Mouse (Mus musculus) liver, embryonic 13.5 days (tissue): ENCODE data around the gene Tgm7. TPM values are rescaled to one million over a fixed set of nuclear protein-coding genes. Genes with fewer than 3 reads are reported as not detected.
"Not testable (repeated sequence)": the region's sequence is repeated elsewhere in the genome, so short reads cannot be mapped to it uniquely, and the experiment has no call there.

Experiments used
- ATAC-seq: fragments of 200-750 bp; cut with Nextera tagmentation; 2 replicates; pipeline ENCODE4 v1.8.0; 2017; ENCODE audit warnings: low read depth, mild to moderate bottlenecking, moderate number of reproducible peaks, moderate library complexity
- DNase-seq: peaks from one replicate; pipeline ENCODE4 v3.0.0; 2022
- H3K27ac ChIP-seq: fragments of 300-500 bp; sonication (generic); 2 replicates; pipeline ENCODE4 v1.5.1; 2015; ENCODE audit warnings: moderate library complexity, mild to moderate bottlenecking, inconsistent platforms
- H3K27me3 ChIP-seq: fragments of 300-500 bp; sonication (generic); 2 replicates; pipeline ENCODE4 v1.6.1; 2015; ENCODE audit warnings: mild to moderate bottlenecking, inconsistent platforms
- H3K36me3 ChIP-seq: fragments of 300-500 bp; sonication (generic); 2 replicates; pipeline ENCODE4 v1.6.1; 2015; ENCODE audit warnings: mild to moderate bottlenecking, inconsistent platforms
- H3K4me1 ChIP-seq: fragments of 300-500 bp; sonication (generic); replicated peaks from 2 replicates; pipeline ENCODE4 v1.6.1; 2015; ENCODE audit warnings: inconsistent platforms
- H3K4me2 ChIP-seq: fragments of 300-500 bp; sonication (generic); 2 replicates; pipeline ENCODE4 v1.6.1; 2015; ENCODE audit warnings: inconsistent platforms, mild to moderate bottlenecking, moderate library complexity
- H3K4me3 ChIP-seq: fragments of 300-500 bp; sonication (generic); replicated peaks from 2 replicates; pipeline ENCODE4 v1.5.1; 2015; ENCODE audit warnings: mild to moderate bottlenecking, inconsistent platforms
- H3K9ac ChIP-seq: fragments of 300-500 bp; sonication (generic); 2 replicates; pipeline ENCODE4 v1.6.1; 2015; ENCODE audit warnings: mild to moderate bottlenecking, inconsistent platforms
- H3K9me3 ChIP-seq: fragments of 300-500 bp; sonication (generic); replicated peaks from 2 replicates; pipeline ENCODE4 v1.6.1; 2016; ENCODE audit warnings: inconsistent platforms
- WGBS: fragments of 180-500 bp; shearing (Covaris S2); methylation state at CpG from one replicate; pipeline ENCODE4 v1.1.7; 2015; ENCODE audit not compliant: insufficient replicate concordance; 5-methylcytosine and 5-hydroxymethylcytosine counted together
- polyA plus RNA-seq: library from polyadenylated mRNA; unstranded; fragments of >200 nt; fragmentation: Nextera tagmentation; extraction: Ambion mirVana; gene quantifications from 2 replicates; pipeline ENCODE4 v1.2.1, GENCODE M21; 2015

Gene Tgm7
- polyA plus RNA-seq, 1 experiment from 2014 or later = not detected

- WGBS = 54% methylated on average over 1 of the region's 1 CpGs
- H3K4me2 ChIP-seq = no peak overlapping the region
- no peak overlapping the region for H3K4me3 ChIP-seq
- H3K9ac ChIP-seq = no peak overlapping the region
- ATAC-seq (no peak), DNase-seq (no peak)
- no peaks in the 10 kb centered on the region for H3K9me3 ChIP-seq
- no peaks in the 10 kb centered on the region for H3K4me1 ChIP-seq
- no peaks in the 10 kb centered on the region for H3K27me3 ChIP-seq
- H3K27ac ChIP-seq = no peak overlapping the region
- no peaks in the 10 kb centered on the region for H3K36me3 ChIP-seq
Measured at GRCm38 (mm10) chr2:121127536-121127935, 17.9 kb upstream of the Tgm7 start.

- 82% methylated on average over 5 of the region's 5 CpGs for WGBS
- not testable (repeated sequence) for ATAC-seq
Measured at GRCm38 (mm10) chr2:121126302-121126701, 16.7 kb upstream of the Tgm7 start.

GRCm38 (mm10) chr2:121119260-121119659 lies 9.7 kb upstream of the Tgm7 start:
- DNase-seq = no peak
- no peak overlapping the region for H3K4me2 ChIP-seq
- no peaks in the 10 kb centered on the region for H3K9me3 ChIP-seq
- 0 out of 2 replicates have a peak, but pooled peaks cover 5% of the 10 kb centered on the region for H3K27me3 ChIP-seq
- no peak for ATAC-seq
- H3K9ac ChIP-seq = no peak overlapping the region
- H3K4me1 ChIP-seq = no peaks in the 10 kb centered on the region
- H3K27ac ChIP-seq = no peak overlapping the region
- H3K36me3 ChIP-seq = no peaks in the 10 kb centered on the region
- 70% methylated on average over 3 of the region's 3 CpGs for WGBS
- H3K4me3 ChIP-seq = no peak overlapping the region

More at GRCm38 (mm10) chr2:121126302-121126701, 16.7 kb upstream of the Tgm7 start:
- not testable (repeated sequence) for DNase-seq, H3K36me3 ChIP-seq, H3K9me3 ChIP-seq, H3K27me3 ChIP-seq, H3K9ac ChIP-seq, H3K4me3 ChIP-seq, H3K4me2 ChIP-seq, H3K27ac ChIP-seq, H3K4me1 ChIP-seq

- H3K9me3 ChIP-seq = no peaks in the 10 kb centered on the region
- H3K4me2 ChIP-seq = no peak overlapping the region
- no peaks in the 10 kb centered on the region for H3K36me3 ChIP-seq
- H3K4me3 ChIP-seq = no peak overlapping the region
- 78% methylated on average over 2 of the region's 2 CpGs for WGBS
- DNase-seq = no peak
- no peak for ATAC-seq
- no peak overlapping the region for H3K9ac ChIP-seq
- no peaks in the 10 kb centered on the region for H3K4me1 ChIP-seq
- H3K27ac ChIP-seq = no peak overlapping the region
- 0 out of 2 replicates have a peak, but pooled peaks cover 7% of the 10 kb centered on the region for H3K27me3 ChIP-seq
Measured at GRCm38 (mm10) chr2:121115418-121115817, 5.8 kb upstream of the Tgm7 start.

- H3K9ac ChIP-seq = no peak overlapping the region
- DNase-seq (no peak), ATAC-seq (peak; percentile 62; the same call in 1 of the 2 replicates)
Measured at GRCm38 (mm10) chr2:121105940-121106339, 3.7 kb downstream of the Tgm7 start.

DNA sequence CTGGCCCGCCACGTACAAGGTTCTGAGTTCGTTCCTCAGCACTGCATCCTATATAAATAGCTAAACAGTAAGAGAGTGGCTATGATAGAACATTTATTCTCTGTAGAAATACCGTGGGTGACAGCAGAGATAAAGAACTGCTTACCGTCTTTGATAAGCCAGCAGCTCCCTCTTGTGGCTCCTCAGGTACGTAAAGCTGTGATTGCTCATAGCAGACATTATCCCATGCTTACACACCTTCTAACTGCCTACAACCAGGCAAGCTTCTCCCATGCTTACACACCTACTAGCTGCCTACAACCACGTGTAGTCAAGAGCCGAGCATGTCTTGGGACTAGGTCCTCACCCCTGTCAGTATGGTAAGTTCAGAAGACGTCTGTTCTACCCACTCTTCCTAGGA lies 7.5 kb downstream of the Tgm7 start:
- no peaks in the 10 kb centered on the region for H3K27me3 ChIP-seq
- no peak overlapping the region for H3K9ac ChIP-seq
- H3K4me1 ChIP-seq = 0 out of 2 replicates have a peak, but pooled peaks cover 2% of the 10 kb centered on the region
- H3K27ac ChIP-seq = no peak overlapping the region
- no peak overlapping the region for H3K4me2 ChIP-seq
- no peaks in the 10 kb centered on the region for H3K36me3 ChIP-seq
- H3K9me3 ChIP-seq = no peaks in the 10 kb centered on the region
- WGBS = 16% methylated on average over 9 of the region's 9 CpGs
- no peak for ATAC-seq
- H3K4me3 ChIP-seq = no peak overlapping the region
- DNase-seq = peak; percentile 32

More at GRCm38 (mm10) chr2:121105940-121106339, 3.7 kb downstream of the Tgm7 start:
- Histone ChIP-seq H3K4me2 (no peak overlapping the region), H3K9me3 (no peaks in the 10 kb centered on the region), H3K27ac (no peak overlapping the region), H3K4me1 (0 out of 2 replicates have a peak, but pooled peaks cover 2% of the 10 kb centered on the region), H3K4me3 (no peak overlapping the region), H3K36me3 (no peaks in the 10 kb centered on the region), H3K27me3 (peaks cover 3% of the 10 kb centered on the region; the same call in 1 of the 2 replicates)

- Histone ChIP-seq H3K4me2 (no peak overlapping the region), H3K9me3 (no peaks in the 10 kb centered on the region), H3K27me3 (no peaks in the 10 kb centered on the region), H3K4me3 (no peak overlapping the region), H3K4me1 (no peaks in the 10 kb centered on the region), H3K36me3 (no peaks in the 10 kb centered on the region), H3K9ac (no peak overlapping the region), H3K27ac (no peak overlapping the region)
- no peak for DNase-seq
- 59% methylated on average over 4 of the region's 4 CpGs for WGBS
- ATAC-seq = no peak
Measured at GRCm38 (mm10) chr2:121089751-121090150, 19.8 kb downstream of the Tgm7 start.

DNA sequence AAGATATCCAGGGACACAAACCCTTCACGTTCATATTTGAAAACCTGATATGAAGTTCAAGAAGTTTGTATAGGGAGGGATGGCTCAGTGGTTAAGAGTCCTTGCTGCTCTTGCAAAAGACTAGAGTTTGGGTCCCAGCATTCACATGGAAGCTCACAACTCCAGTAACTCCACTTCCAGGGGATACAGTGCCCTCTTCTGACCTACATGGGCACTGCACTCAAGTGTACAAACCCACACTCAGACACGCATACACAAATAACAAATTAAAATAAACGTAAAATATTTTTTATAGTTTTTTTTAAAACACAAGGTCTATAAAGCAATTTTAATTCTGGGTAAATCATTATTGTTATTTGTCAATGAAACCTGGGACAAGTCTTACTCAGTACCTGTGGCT lies 21.1 kb downstream of the Tgm7 start:
- Histone ChIP-seq H3K27ac (no peak overlapping the region), H3K4me2 (no peak overlapping the region), H3K9ac (no peak overlapping the region), H3K4me3 (no peak overlapping the region), H3K9me3 (no peaks in the 10 kb centered on the region), H3K27me3 (no peaks in the 10 kb centered on the region), H3K4me1 (no peaks in the 10 kb centered on the region), H3K36me3 (no peaks in the 10 kb centered on the region)
- ATAC-seq = no peak
- DNase-seq = no peak
- 67% methylated on average over 3 of the region's 3 CpGs for WGBS

GRCm38 (mm10) chr2:121085480-121086185 lies 24.0 kb downstream of the Tgm7 start, which contains the start of gene Tgm5:
Gene Tgm5, minus strand, starts transcription at chr2:121085841.
- Histone ChIP-seq H3K27ac (no peak within 1 kb of the TSS), H3K4me1 (no peaks in the 10 kb centered on the region), H3K9ac (no peak within 1 kb of the TSS), H3K36me3 (no peaks in the 10 kb centered on the region), H3K27me3 (no peaks in the 10 kb centered on the region), H3K9me3 (no peaks in the 10 kb centered on the region), H3K4me3 (no peak within 1 kb of the TSS), H3K4me2 (no peak within 1 kb of the TSS)
- WGBS = 26% methylated on average over 6 of the region's 6 CpGs
- DNase-seq (no peak), ATAC-seq (no peak)

- H3K4me3 ChIP-seq = no peak overlapping the region
Measured at GRCm38 (mm10) chr2:121082626-121083025, 27.0 kb downstream of the Tgm7 start.

DNA sequence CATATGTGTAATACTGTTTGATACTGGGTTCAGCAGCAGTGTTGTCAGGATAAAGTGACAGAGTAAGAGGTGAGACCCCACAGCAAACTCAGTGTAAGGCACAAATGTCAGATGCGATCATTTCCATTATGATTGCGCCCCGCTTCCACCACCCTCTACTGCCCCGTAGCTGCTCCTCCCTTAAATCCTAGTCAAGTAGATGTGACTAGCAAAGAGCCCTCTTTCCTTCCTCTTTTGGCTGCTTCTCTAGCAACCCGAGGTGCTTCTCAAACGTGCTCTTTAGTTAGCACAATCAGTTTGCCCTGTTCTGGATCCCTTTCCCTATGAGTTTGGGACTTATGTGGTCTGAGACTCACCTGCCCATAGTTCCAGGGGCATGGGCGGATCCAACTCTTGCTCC lies 34.8 kb downstream of the Tgm7 start:
- no peak overlapping the region for H3K27ac ChIP-seq
- no peak overlapping the region for H3K4me3 ChIP-seq
- DNase-seq = no peak
- no peak overlapping the region for H3K4me2 ChIP-seq
- no peaks in the 10 kb centered on the region for H3K27me3 ChIP-seq
- H3K36me3 ChIP-seq = no peaks in the 10 kb centered on the region
- 45% methylated on average over 7 of the region's 7 CpGs for WGBS
- no peaks in the 10 kb centered on the region for H3K4me1 ChIP-seq
- ATAC-seq = no peak
- H3K9me3 ChIP-seq = no peaks in the 10 kb centered on the region
- no peak overlapping the region for H3K9ac ChIP-seq

More at GRCm38 (mm10) chr2:121082626-121083025, 27.0 kb downstream of the Tgm7 start:
- no peak overlapping the region for H3K27ac ChIP-seq
- H3K4me2 ChIP-seq = no peak overlapping the region
- H3K4me1 ChIP-seq = no peaks in the 10 kb centered on the region
- ATAC-seq (no peak), DNase-seq (no peak)
- WGBS = 28% methylated on average over 1 of the region's 1 CpGs
- 0 out of 2 replicates have a peak, but pooled peaks cover 3% of the 10 kb centered on the region for H3K27me3 ChIP-seq
- no peak overlapping the region for H3K9ac ChIP-seq
- no peaks in the 10 kb centered on the region for H3K9me3 ChIP-seq
- no peaks in the 10 kb centered on the region for H3K36me3 ChIP-seq

- Histone ChIP-seq H3K36me3 (no peaks in the 10 kb centered on the region), H3K9me3 (no peaks in the 10 kb centered on the region), H3K27ac (no peak overlapping the region), H3K4me2 (no peak overlapping the region), H3K4me3 (no peak overlapping the region), H3K4me1 (no peaks in the 10 kb centered on the region), H3K27me3 (0 out of 2 replicates have a peak, but pooled peaks cover 4% of the 10 kb centered on the region), H3K9ac (no peak overlapping the region)
- ATAC-seq = no peak
- DNase-seq = peak; percentile 42
- WGBS = 67% methylated on average over 6 of the region's 6 CpGs
Measured at GRCm38 (mm10) chr2:121071871-121072270, 37.7 kb downstream of the Tgm7 start.
